Mouse (Mus musculus): ENCODE data around the gene Prkce.

Gene Prkce

GRCm38 (mm10) chr17:86444578-86445419 is 277.2 kb downstream of the Prkce start:
- DNase-seq (ENCODE audit: low read depth): peak; percentile 99

GRCm38 (mm10) chr17:86445420-86445720 is 277.8 kb downstream of the Prkce start:
- peak; percentile 63 for DNase-seq (ENCODE audit: low read depth)

DNA sequence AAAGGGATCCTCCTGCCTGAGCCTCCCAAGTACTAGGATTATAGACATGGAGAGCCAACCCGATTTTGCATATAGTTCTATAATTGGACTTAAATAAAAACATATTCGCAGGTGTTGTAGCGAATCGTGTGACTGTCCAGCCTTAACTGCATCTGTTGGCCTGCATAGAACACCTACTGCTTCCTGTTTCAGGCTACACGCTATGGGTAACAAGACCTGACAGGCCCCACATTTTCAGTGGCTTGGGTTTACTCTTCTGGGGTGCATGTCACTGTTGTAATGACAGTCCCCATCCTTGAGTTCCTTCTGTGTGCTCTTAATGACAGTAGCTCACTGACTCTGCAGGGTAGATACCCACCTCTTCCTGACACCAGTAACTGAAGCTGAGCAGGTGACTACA is 278.3 kb downstream of the Prkce start:
- no peak for DNase-seq (ENCODE audit: low read depth)

DNA sequence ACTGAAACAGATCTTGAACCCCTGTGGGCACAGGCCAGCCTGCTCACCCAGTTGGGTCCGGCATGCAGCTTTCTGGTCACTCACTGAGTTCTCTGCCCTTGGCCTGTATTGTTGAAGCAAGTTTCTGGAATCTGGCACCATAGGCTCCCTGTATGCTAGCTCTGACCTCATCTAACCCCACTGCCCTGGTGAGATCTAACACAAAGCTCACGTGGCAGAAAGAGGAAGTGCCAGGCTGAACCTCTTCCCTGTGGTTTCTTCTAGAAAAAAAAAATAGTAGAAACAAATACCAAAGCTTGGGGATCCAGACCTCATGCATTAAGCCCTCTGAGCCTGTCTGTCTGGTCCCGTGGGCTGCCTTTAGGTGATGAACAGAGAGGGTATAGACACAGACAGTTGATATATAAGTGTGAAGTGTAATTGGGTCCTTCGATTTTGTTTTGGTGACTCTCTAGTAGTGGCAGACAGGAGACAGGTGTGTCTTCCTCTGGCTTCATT is 279.6 kb downstream of the Prkce start:
- no peak for DNase-seq (ENCODE audit: low read depth)

DNA sequence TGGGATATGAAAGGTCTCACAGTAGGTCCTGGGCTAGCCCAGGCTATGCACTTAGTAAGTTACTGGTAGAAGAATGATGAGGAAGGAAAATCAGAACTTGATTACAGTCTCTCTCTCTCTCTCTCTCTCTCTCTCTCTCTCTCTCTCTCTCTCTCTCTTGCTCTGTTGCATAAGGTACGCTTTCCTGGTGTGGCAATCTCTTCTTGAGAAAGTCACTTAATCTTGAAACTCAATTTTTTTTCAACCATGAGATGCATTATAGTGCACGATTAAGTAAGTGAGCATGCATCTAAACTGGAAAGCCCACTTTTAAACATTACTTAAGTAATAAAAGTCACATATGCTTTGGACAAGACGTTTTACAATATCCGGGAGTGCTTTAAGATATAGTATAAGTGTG is 285.3 kb downstream of the Prkce start:
- DNase-seq (ENCODE audit: low read depth): no peak

GRCm38 (mm10) chr17:86453673-86454350 is 286.2 kb downstream of the Prkce start:
- DNase-seq (ENCODE audit: low read depth): no peak

DNA sequence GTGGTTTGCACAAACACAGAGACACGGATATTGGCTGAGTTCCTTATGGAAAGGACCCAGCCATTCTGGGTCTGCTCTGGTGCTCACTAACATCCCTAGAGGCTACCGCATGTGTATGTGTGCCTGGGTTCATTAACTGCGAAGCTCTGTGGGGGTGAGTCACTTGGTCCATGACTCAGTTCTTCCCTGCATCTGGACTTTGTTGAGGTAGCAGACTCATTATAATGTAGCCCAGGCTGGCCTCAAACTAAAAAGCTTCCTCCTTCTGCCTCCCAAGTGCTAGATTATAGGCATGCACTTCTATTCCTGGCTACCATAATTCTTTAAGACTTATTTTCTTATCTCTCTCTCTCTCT is 286.7 kb downstream of the Prkce start:
- DNase-seq (ENCODE audit: low read depth): peak; percentile 52

DNA sequence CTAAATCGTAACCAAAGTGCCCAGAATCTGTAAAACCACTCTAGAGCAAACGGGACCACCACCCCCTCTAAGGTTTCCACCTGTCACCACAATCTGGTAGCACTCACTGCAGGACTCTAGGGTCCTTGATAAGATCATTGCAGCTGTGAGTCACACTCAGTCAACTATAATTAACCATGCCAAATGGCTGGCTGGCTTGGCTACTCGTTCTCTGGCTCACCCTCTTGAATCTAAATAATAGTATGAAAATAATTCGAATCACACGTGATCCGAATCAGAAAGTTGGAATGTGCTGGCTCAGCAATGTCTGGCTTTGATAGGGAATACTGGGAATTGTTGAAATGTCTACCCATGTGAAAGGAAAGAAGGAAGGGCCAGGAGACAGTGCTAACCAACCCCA is 288.9 kb downstream of the Prkce start:
- DNase-seq (ENCODE audit: low read depth): peak; percentile 59

DNA sequence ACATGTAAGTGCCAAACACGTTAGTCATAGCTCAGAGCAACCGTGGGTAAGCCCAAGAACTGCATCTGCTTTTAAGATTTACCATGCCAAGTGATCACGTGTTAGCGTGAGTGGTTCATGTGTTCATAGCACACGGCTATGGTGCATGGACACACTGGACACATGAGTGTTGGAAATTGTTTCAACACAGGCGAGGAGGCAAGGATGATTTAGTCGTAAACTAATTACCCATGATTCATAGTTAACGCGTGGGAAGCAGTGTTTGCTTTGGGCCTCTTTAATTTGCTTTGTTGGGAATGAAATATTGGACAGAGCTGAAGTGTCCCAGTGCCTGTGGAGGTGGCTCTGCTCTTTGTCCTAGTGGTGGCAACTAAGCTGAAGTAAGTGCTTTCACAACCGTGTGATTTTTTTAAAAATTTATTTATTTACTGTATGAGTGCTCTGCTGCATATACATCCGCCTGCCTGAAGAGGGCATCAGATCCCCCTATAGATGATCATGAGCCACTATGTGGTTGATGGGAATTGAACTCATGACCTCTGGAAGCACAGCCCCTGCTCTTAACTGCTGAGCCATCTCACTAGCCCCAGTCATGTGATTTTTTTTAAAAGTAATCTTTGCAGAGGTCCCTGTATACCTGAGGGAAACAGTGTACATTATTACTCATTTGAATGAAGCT is 290.9 kb downstream of the Prkce start:
- no peak for DNase-seq (ENCODE audit: low read depth)

DNA sequence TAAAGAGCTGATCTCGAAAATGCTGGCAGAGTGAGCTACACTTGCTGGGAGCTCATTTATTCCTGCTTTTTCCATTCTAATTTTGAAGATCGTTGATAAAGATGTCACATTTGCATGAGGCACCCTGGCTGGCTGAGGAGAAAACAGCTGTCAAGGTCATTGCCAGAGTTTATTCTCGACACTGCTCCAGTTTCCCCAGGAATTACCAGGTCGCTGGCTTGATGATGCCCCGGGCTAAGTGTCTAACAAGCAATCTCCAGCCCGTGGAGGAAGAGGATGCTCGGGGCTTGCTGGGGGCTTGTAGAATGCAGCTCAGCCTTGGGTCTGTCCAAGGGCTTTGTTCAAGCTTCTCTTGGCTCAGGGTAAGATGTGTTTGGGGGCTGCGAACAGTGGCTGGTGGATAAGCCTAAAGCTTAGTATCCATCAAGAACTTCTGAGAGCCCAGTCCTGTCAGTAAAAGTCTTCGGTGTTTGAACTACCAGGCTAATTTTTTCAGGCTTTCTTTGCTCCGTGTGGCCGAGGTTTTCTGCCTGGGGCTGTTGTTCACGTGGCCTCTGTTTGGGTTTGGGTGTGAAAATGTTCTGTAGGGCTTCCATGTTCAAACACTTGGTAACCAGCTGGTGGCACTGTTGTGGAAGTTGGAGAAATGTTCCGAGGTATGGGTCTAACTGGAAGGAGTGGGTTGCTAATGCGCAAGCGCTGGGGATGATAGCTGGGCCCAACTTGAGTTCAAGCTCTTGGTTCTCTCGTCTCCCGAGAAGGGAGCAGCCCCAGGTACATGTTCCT is 293.3 kb downstream of the Prkce start:
- DNase-seq (ENCODE audit: low read depth): no peak

GRCm38 (mm10) chr17:86463369-86463768 is 295.8 kb downstream of the Prkce start:
- no peak for DNase-seq (ENCODE audit: low read depth)

DNA sequence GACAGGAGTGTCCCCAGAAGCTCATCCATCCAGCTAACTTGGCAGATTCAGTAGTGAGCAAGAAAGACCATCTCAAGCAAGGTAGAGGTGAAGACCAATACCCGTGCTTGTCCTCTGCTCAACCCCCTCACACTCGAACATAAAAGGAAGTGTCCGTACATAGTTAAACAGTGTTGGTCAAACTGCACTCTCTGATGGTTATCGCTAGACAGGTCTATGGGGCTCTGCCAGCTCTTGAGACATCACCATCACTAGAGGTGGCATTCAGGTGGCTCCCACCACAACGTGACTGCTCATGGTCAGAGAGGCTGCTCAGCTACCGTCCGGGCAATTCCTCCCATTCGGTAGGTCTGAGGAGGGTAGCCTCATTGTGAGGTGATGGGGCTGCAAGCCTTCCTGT is 296.6 kb downstream of the Prkce start:
- DNase-seq (ENCODE audit: low read depth): no peak

DNA sequence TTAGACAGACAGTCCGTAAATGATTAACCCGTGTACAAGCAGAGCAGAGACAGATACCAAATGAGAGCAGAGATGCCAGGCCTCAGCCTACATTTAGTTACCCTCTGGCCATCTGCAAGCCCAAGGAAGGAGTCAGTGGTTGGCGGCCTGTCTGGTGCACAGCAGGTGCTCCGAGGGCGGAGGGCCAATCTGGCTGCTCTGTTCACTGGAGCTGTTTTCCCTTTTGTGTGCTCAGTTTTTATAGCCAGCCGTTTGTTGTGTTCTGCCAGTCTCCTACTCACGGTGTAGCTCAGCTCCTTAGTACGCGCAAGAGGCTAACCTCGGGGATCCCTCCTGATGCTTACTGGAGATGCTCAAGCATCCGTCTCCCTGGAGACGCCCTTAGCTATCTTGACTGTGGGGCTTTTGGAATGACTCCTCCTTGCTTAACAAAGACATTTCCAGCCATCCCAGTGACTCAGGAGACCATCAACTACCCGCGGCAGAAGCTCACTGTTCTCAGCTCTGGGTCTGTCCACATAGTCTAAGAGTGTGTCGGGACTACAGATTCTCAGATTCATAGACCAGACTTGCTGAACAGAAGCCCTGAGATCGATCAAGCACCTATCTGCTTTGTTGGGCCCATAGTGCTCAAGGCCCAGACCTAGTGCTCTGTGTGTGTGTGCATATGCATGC is 297.2 kb downstream of the Prkce start:
- no peak for DNase-seq (ENCODE audit: low read depth)

DNA sequence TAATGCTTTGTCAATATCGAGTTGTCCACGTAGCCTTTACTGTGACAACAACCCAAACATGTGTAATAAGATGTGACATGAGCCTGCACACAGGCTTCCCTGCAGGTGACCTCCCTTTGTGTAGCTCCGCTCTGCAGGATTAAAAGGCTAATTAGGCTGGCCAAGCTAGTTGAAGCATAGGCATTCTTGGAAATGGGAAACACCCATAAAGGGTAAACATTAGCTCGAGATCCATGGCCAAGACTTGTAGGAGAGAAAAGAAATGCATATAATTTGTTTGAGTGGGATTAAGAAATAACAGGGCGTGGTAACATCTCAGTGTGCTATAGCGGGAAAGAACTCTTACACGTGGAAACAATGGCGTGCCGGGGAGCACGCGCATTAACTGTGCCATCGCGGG is 298.3 kb downstream of the Prkce start:
- no peak for DNase-seq (ENCODE audit: low read depth)

DNA sequence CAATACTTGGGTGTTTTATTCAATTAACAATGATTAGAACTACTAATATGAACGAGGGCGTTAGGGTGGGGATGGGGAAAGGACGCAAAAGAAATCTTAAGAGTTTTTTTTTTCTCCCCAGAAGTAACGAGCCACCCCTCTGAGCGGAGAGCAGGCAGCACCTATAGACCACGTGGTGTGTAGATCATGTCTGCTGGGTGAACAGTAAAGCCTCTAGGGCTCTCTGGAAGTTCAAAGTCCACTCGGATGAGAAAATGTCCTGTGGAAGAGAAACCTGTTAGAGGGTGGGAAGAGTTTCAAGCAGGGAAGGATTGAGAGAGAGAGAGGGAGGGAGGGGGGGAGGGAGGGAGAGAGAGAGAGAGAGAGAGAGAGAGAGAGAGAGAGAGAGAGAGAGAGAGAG is 298.8 kb downstream of the Prkce start:
- no peak for DNase-seq (ENCODE audit: low read depth)

DNA sequence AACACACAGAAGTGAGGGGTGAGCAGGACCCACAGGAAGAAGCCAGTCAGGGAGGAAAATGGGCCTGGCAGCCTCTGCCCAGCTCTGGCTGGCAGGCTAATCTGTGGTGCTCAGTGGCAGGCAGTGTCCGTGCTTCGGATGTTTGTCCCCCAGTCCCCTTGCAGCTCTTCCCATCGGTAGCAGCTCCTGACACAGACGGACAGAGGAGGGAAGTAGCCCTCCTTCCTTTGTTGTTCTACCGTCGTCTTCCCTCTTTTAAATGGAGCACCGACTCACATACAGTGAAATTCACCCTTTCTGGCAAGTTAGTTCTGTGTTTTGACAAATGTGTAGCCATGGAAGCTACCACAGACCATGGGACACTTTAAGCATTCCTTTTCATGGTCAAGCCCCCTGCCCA is 299.3 kb downstream of the Prkce start:
- DNase-seq (ENCODE audit: low read depth): no peak

DNA sequence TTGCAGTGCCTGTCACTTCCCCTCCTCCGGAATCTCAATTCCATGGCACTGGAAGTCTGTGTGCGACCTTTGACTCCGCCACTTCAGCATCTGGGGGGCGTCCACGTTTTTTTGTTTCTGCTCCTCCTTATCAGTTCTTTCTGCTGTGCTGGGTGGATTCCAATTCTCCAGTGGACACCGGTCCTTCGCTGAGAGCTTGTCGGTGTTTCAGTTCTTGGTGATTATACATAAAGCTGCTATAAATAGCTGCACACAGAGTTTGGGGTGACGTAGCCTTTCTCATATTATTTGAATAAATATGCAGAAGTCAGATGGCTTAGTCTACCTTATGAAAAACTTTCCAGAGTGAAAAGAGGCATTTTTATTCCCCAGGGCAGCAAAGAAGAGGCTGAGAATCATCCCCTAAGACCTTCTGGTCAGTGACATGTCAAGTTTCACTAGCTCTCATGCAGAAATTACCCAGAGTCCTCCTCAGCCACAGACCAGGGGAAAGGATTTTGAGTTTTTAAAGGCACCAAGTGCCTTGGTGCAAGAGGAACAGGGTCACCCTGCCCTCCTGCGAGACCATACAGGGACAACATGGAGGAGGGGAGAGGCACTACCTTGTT is 299.8 kb downstream of the Prkce start:
- DNase-seq (ENCODE audit: low read depth): no peak

DNA sequence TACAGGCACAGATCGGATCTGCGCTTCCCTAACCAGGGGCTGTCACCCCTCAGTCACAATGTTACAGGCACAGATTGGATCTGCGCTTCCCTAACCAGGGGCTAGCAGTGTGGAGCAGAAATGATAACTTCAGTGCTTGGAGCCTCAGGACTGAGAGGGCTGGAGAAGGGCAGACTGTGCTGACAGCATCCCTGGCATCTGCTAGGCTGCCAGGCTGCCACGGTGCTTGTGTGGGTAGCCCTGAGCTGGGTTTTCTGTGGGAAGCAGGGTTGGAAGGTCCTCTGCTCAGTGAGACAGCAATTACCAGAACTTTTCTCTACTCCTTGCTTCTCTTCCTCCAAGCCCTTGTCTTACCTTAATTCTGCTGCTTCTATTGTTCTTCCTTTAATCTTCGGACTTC is 300.4 kb downstream of the Prkce start:
- no peak for DNase-seq (ENCODE audit: low read depth)

- DNase-seq (ENCODE audit: low read depth): no peak
Measured at GRCm38 (mm10) chr17:86470160-86470559, 302.6 kb downstream of the Prkce start.

- peak; percentile 18 for DNase-seq (ENCODE audit: low read depth)
Measured at GRCm38 (mm10) chr17:86471684-86472083, 304.1 kb downstream of the Prkce start.

- no peak for DNase-seq (ENCODE audit: low read depth)
Measured at GRCm38 (mm10) chr17:86476674-86477073, 309.1 kb downstream of the Prkce start.

Data from NIH3T3 (cell line).